Mouse (Mus musculus): ENCODE data around the gene 1700003F12Rik. TPM values are rescaled to one million over a fixed set of nuclear protein-coding genes. Genes with fewer than 3 reads are reported as not detected.

The 1700003F12Rik gene
- polyA plus RNA-seq, 1 experiment, result not detected

DNA sequence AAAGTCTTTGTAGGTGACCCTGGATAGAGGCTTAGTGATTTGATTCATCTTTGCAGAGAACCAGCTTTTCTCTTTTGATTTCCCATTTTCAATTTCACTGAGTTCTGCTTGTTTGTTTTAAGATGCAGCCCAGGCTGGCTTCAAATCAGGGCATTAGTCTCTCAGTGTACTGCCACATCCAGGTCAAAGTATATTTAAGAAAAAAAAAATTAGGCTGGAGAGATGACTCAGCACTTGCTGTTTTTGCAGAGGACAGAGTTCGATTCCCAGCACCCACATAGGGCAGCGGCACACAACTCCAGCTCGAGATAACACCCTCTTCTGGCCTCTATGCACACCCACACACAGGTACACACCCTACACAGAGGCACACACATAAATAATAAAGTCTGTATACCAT is 44.4 kb downstream of the 1700003F12Rik start:
- TF ChIP-seq GATA1 (IDR thresholded peaks at IDR 0.05; ENCODE audit: low read length), result no peak
- TF ChIP-seq TAL1 (IDR thresholded peaks at IDR 0.05; ENCODE audit: low read length), result no peak
- H3K27me3 ChIP-seq (ENCODE audit: control insufficient read depth), result no peaks in the 10 kb centered on the region
- peaks cover 66% of the 10 kb centered on the region for H3K36me3 ChIP-seq (ENCODE audit: control insufficient read depth)
- no peak overlapping the region for H3K4me3 ChIP-seq (replicated peaks)
- no peaks in the 10 kb centered on the region; the same call in 1 of the 2 replicates for H3K4me1 ChIP-seq (ENCODE audit: control insufficient read depth)
- peaks cover 5% of the 10 kb centered on the region; the same call in 1 of the 2 replicates for H3K9me3 ChIP-seq (ENCODE audit: control insufficient read depth, low read length)

DNA sequence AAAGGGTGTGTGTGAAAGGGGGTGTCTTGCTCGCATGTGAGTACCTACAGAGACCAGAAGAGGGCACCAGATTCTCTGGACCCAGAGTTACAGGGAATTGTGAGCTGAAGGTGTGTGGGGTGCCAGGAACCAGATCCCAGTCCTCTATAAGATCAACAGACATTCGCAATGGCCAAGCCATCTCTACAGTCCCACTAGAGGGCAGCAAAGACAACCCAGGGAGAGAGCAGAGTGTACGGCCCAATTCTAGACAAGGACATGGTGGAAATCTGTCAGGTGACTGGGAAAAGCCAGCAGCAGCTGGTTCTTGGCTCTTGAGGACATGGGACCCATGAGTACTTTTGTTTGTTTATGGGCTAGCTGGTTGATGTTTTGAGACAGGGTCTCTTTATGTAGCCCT is 46.1 kb downstream of the 1700003F12Rik start:
- peaks cover 1% of the 10 kb centered on the region; the same call in 1 of the 2 replicates for H3K4me1 ChIP-seq (ENCODE audit: control insufficient read depth)
- H3K36me3 ChIP-seq (ENCODE audit: control insufficient read depth), result peaks cover 54% of the 10 kb centered on the region
- TF ChIP-seq TAL1 (IDR thresholded peaks at IDR 0.05; ENCODE audit: low read length) (no peak), GATA1 (IDR thresholded peaks at IDR 0.05; ENCODE audit: low read length) (no peak)
- H3K9me3 ChIP-seq (ENCODE audit: control insufficient read depth, low read length), result peaks cover 5% of the 10 kb centered on the region; the same call in 1 of the 2 replicates
- H3K27me3 ChIP-seq (ENCODE audit: control insufficient read depth), result no peaks in the 10 kb centered on the region
- no peak overlapping the region for H3K4me3 ChIP-seq (replicated peaks)

DNA sequence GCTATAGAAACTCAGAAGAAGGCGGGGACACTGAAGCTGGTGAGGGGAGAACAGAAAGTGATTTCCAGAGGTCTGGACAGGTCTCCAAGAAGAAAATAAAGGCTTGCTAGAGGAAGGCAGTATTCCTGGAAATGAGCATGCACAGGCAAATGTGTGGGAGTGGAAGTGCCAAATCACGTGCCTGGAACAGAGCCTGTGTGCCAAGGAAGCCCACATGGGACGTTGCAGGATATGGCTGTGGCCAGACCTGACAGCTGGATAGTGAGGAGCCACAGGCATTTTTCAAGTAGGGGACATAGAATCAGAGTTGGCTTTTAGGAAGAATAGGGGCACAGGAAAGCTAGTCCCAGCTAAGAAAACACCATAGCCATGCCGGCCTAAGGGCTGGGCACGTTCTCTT is 48.9 kb downstream of the 1700003F12Rik start:
- Histone ChIP-seq H3K36me3 (ENCODE audit: control insufficient read depth) (peaks cover 49% of the 10 kb centered on the region), H3K4me1 (ENCODE audit: control insufficient read depth) (peaks cover 6% of the 10 kb centered on the region), H3K27me3 (ENCODE audit: control insufficient read depth) (no peaks in the 10 kb centered on the region), H3K4me3 (replicated peaks) (no peak overlapping the region), H3K9me3 (ENCODE audit: control insufficient read depth, low read length) (peaks cover 5% of the 10 kb centered on the region; the same call in 1 of the 2 replicates)
- TF ChIP-seq GATA1 (IDR thresholded peaks at IDR 0.05; ENCODE audit: low read length) (no peak), TAL1 (IDR thresholded peaks at IDR 0.05; ENCODE audit: low read length) (no peak)

DNA sequence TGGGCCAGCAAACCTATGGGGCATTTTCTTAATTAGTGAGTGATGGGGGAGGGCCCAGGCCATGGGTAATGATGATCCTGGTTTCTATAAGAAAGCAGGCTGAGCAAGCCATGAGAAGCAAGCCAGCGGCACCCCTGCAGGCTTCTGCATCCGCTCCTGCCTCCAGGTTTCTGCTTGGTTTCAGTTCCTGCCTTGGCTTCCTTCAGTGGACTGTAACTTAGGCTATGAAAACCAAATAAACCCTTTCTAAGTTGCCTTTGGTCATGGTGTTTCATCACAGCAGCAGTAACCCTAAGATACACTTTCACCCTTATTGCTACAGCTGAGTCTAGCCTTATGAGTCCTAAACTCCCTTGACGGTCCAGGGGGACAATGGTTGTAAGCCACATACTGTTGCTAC is 50.5 kb downstream of the 1700003F12Rik start:
- H3K36me3 ChIP-seq (ENCODE audit: control insufficient read depth), result peaks cover 45% of the 10 kb centered on the region
- peaks cover 5% of the 10 kb centered on the region; the same call in 1 of the 2 replicates for H3K9me3 ChIP-seq (ENCODE audit: control insufficient read depth, low read length)
- peaks cover 13% of the 10 kb centered on the region for H3K4me1 ChIP-seq (ENCODE audit: control insufficient read depth)
- no peak overlapping the region for H3K4me3 ChIP-seq (replicated peaks)
- no peaks in the 10 kb centered on the region for H3K27me3 ChIP-seq (ENCODE audit: control insufficient read depth)
- TF ChIP-seq TAL1 (IDR thresholded peaks at IDR 0.05; ENCODE audit: low read length) (no peak), GATA1 (IDR thresholded peaks at IDR 0.05; ENCODE audit: low read length) (no peak)

Other genes with a start within 250 kb of the 1700003F12Rik start
- gene Bpifb9b, start 239.9 kb upstream of the 1700003F12Rik start, polyA plus RNA-seq (2012), result not detected in 2 replicates
- 0.02 and 0.05 TPM in 2 replicates for gene Cdk5rap1, start 174.1 kb upstream of the 1700003F12Rik start, polyA plus RNA-seq (2012)
- gene Snta1, start 139.0 kb upstream of the 1700003F12Rik start, polyA plus RNA-seq (2012), result 0.07 and 0.08 TPM in 2 replicates
- gene Cbfa2t2, start 110.6 kb upstream of the 1700003F12Rik start, polyA plus RNA-seq (2012), result 0.19 and 0.24 TPM in 2 replicates
- 0.03 TPM in 1 of 2 replicates, not detected in the other for gene Actl10, start 4.7 kb downstream of the 1700003F12Rik start, polyA plus RNA-seq (2012)
- gene Necab3, start 11.8 kb downstream of the 1700003F12Rik start, polyA plus RNA-seq (2012), result 0.23 and 0.39 TPM in 2 replicates
- 22.6 and 24.0 TPM in 2 replicates for gene E2f1, start 22.8 kb downstream of the 1700003F12Rik start, polyA plus RNA-seq (2012)
- gene Pxmp4, start 56.6 kb downstream of the 1700003F12Rik start, polyA plus RNA-seq (2012), result 1.2 and 1.6 TPM in 2 replicates
- gene Zfp341, start 66.2 kb downstream of the 1700003F12Rik start, polyA plus RNA-seq (2012), result 2.0 and 2.1 TPM in 2 replicates
- 0.19 and 0.33 TPM in 2 replicates for gene 4930519P11Rik, start 66.4 kb downstream of the 1700003F12Rik start, polyA plus RNA-seq (2012)
- gene Chmp4b, start 104.6 kb downstream of the 1700003F12Rik start, polyA plus RNA-seq (2012), result 23.8 and 27.6 TPM in 2 replicates
- gene Gm14214, start 222.9 kb downstream of the 1700003F12Rik start, polyA plus RNA-seq (2012), result not detected in 2 replicates
- gene Raly, start 244.0 kb downstream of the 1700003F12Rik start, polyA plus RNA-seq (2012), result 135 and 142 TPM in 2 replicates
- gene a, start 244.3 kb downstream of the 1700003F12Rik start, polyA plus RNA-seq (2012), result not detected in 2 replicates

All from erythroblast, embryonic 14.5 days (primary cell).